Mouse (Mus musculus) heart, embryonic 14.5 days (tissue): ENCODE data around the gene Hunk. TPM values are rescaled to one million over a fixed set of nuclear protein-coding genes. Genes with fewer than 3 reads are reported as not detected.

Source experiments
- polyA plus RNA-seq: library from polyadenylated mRNA; unstranded; fragments of >200 nt; fragmentation: Nextera tagmentation; extraction: Ambion mirVana; gene quantifications from 2 replicates; pipeline ENCODE4 v1.2.1, GENCODE M21; 2014

Hunk gene
- polyA plus RNA-seq, 1 experiment from 2014 or later: 10.4 TPM

Other genes starting within 250 kb of the Hunk start
- 12.0 and 12.6 TPM in 2 replicates for gene Tiam1, start 242.2 kb upstream of the Hunk start, polyA plus RNA-seq
- gene Sod1, start 165.3 kb upstream of the Hunk start, polyA plus RNA-seq: 1,040 and 1,157 TPM in 2 replicates
- gene Scaf4, start 101.5 kb upstream of the Hunk start, polyA plus RNA-seq: 17.5 and 20.9 TPM in 2 replicates